Mouse (Mus musculus): ENCODE results near the gene Blzf1. TPM values are rescaled to one million over a fixed set of nuclear protein-coding genes. Genes with fewer than 3 reads are reported as not detected.

Blzf1 gene
- polyA plus RNA-seq, 1 experiment = 1.3 TPM

DNA sequence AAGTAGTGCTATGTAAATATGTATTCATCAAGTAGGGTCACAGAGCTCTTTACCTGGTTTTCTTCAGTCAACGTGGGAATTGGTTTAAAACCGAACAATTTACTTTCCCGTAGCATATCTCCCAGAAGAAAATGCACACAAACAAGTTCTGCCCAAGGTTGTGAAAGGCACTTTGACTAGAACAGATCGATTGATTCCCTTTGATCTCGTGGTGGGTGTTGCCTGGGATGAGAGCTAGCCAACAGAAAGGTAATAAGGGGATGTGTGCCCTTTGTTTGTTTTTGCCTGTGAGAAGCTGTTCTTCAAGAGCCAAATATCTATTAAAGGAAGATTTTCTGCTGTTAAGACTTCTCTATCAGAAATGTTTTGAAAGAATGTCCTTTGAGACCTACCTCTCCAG lies 54.7 kb downstream of the Blzf1 start:
- WGBS = 88% methylated on average over 5 of the region's 5 CpGs
- H3K4me3 ChIP-seq (ENCODE audit: extremely low read depth, insufficient read depth, insufficient read length) = no peak overlapping the region
- H3K27me3 ChIP-seq (ENCODE audit: control insufficient read depth, insufficient read depth, low read length) = no peaks in the 10 kb centered on the region
- TF ChIP-seq POLR2A (IDR thresholded peaks at IDR 0.05; ENCODE audit: low read depth, low read length) = no peak
- no peak for TF ChIP-seq CTCF (IDR thresholded peaks at IDR 0.05; ENCODE audit: extremely low read depth, insufficient read depth, insufficient read length, insufficient replicate concordance)
- no peaks in the 10 kb centered on the region; the same call in 1 of the 2 replicates for H3K36me3 ChIP-seq (ENCODE audit: control insufficient read depth, insufficient read depth, low read length)
- DNase-seq (ENCODE audit: low read depth in 1 of 2, low spot score in 2 of 2) = no peak
- H3K4me1 ChIP-seq (ENCODE audit: control insufficient read depth, insufficient read depth, insufficient read length) = peaks cover 3% of the 10 kb centered on the region; the same call in 1 of the 2 replicates
- no peak overlapping the region for H3K27ac ChIP-seq (ENCODE audit: insufficient read depth, low read length)

DNA sequence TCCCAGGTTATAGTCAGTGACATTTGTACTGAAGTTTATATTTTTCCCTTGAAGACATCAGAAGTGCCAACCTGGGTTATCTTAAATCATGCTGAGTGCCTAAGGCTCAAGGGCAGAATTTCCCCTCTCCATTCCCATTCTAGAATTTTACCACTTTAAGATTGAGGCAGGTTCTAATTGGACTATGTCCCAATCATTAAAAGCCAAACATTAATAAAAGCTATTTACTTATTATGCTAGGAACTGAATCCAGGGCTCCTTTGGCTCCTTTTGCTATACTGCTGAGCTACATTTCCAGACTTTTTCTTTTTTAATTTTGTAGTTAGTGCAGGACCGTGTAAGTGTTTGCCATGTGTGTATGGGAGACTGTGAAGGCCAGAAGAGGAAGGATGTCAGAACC lies 55.9 kb downstream of the Blzf1 start:
- Histone ChIP-seq H3K27ac (ENCODE audit: insufficient read depth, low read length) (no peak overlapping the region), H3K4me1 (ENCODE audit: control insufficient read depth, insufficient read depth, insufficient read length) (peaks cover 3% of the 10 kb centered on the region; the same call in 1 of the 2 replicates), H3K27me3 (ENCODE audit: control insufficient read depth, insufficient read depth, low read length) (no peaks in the 10 kb centered on the region), H3K4me3 (ENCODE audit: extremely low read depth, insufficient read depth, insufficient read length) (no peak overlapping the region), H3K36me3 (ENCODE audit: control insufficient read depth, insufficient read depth, low read length) (no peaks in the 10 kb centered on the region)
- TF ChIP-seq CTCF (IDR thresholded peaks at IDR 0.05; ENCODE audit: extremely low read depth, insufficient read depth, insufficient read length, insufficient replicate concordance) (no peak), POLR2A (IDR thresholded peaks at IDR 0.05; ENCODE audit: low read depth, low read length) (no peak)
- WGBS = 82% methylated on average over 1 of the region's 1 CpGs
- DNase-seq (ENCODE audit: low read depth in 1 of 2, low spot score in 2 of 2) = no peak

- Histone ChIP-seq H3K4me1 (ENCODE audit: control insufficient read depth, insufficient read depth, insufficient read length) (peaks cover 3% of the 10 kb centered on the region; the same call in 1 of the 2 replicates), H3K36me3 (ENCODE audit: control insufficient read depth, insufficient read depth, low read length) (no peaks in the 10 kb centered on the region), H3K27ac (ENCODE audit: insufficient read depth, low read length) (no peak overlapping the region), H3K4me3 (ENCODE audit: extremely low read depth, insufficient read depth, insufficient read length) (no peak overlapping the region), H3K27me3 (ENCODE audit: control insufficient read depth, insufficient read depth, low read length) (no peaks in the 10 kb centered on the region)
- DNase-seq (ENCODE audit: low read depth in 1 of 2, low spot score in 2 of 2) = no peak
- WGBS = 70% methylated on average over 8 of the region's 8 CpGs
- TF ChIP-seq CTCF (IDR thresholded peaks at IDR 0.05; ENCODE audit: extremely low read depth, insufficient read depth, insufficient read length, insufficient replicate concordance) (no peak), POLR2A (IDR thresholded peaks at IDR 0.05; ENCODE audit: low read depth, low read length) (no peak)
Measured at GRCm38 (mm10) chr1:164250391-164251150, 56.7 kb downstream of the Blzf1 start.

DNA sequence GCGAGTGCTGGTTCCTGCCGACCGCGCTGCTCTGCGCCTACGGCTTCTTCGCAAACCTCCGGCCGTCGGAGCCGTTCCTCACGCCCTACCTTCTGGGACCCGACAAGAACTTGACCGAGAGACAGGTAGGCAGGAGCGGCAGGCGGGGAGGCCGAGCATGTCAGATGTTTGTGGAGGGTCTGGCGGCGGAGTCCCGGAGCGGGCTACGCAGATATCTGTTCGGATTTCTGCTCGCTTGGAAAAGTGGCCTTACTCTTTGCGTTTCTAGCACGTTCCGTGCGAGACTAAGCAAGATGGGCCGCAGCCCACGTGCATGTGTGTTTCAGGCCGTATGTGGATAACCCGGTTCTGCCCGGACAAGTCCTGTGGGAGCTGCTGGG lies 58.0 kb downstream of the Blzf1 start:
- no peaks in the 10 kb centered on the region for H3K36me3 ChIP-seq (ENCODE audit: control insufficient read depth, insufficient read depth, low read length)
- H3K27ac ChIP-seq (ENCODE audit: insufficient read depth, low read length) = no peak overlapping the region; the same call in 1 of the 2 replicates
- TF ChIP-seq POLR2A (IDR thresholded peaks at IDR 0.05; ENCODE audit: low read depth, low read length) (no peak), CTCF (IDR thresholded peaks at IDR 0.05; ENCODE audit: extremely low read depth, insufficient read depth, insufficient read length, insufficient replicate concordance) (no peak)
- H3K4me3 ChIP-seq (ENCODE audit: extremely low read depth, insufficient read depth, insufficient read length) = peak overlapping the region; percentile 71
- H3K27me3 ChIP-seq (ENCODE audit: control insufficient read depth, insufficient read depth, low read length) = no peaks in the 10 kb centered on the region
- DNase-seq (ENCODE audit: low read depth in 1 of 2, low spot score in 2 of 2) = peak in 1 of 2 experiments; percentile 14
- WGBS = 2% methylated on average over 33 of the region's 33 CpGs
- peaks cover 3% of the 10 kb centered on the region; the same call in 1 of the 2 replicates for H3K4me1 ChIP-seq (ENCODE audit: control insufficient read depth, insufficient read depth, insufficient read length)

DNA sequence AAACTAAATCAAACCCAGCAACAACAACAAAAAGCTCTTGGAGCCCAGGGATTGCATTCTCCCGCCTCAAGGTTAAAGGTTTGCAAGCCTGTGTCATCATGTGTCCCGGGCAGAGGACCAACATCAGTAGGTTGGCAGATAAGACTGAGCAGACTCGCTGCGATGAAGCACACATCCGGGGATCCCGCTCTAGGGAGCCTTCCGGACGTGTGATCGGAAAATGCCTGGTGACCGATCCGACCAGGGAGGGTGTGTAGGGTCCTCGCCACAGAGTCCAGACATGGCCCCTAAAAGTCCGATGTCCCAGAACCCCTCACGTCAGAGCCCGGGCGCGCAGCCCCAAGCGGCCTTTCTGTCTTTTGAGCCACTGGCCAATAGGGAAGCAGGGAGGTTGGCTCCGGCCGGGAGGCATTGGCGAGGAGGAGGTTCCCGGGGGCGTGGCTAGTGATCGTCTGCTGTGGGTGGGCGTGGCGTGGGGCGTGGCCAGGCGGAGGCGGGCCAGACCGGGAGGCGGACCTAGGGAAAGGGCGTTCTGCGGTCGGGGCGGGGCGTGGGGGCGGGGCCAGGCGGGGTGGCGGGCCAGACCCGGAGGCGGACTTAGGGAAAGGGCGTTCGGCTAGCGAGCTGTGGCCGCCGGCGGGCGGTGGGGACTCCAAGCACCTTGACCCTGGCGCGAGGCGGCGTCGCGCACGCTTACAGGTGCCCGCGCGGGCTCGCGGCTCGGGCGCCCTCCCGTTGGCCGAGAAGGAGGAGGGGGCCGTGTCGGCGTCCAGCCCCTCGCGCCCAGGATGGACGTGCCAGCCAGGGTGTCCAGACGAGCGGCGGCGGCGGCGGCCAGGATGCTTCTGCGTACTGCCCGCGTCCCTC lies 58.6 kb downstream of the Blzf1 start, which contains the start of gene Slc19a2:
Slc19a2 (plus strand) TSS at position 582 of the 867 bp plus-strand sequence.
- no peak for TF ChIP-seq CTCF (IDR thresholded peaks at IDR 0.05; ENCODE audit: extremely low read depth, insufficient read depth, insufficient read length, insufficient replicate concordance)
- TF ChIP-seq POLR2A (IDR thresholded peaks at IDR 0.05; ENCODE audit: low read depth, low read length) = peak; percentile 83
- DNase-seq (ENCODE audit: low read depth in 1 of 2, low spot score in 2 of 2) = peak; percentile 90 to 97
- peak within 1 kb of the TSS; percentile 85 for H3K27ac ChIP-seq (ENCODE audit: insufficient read depth, low read length)
- WGBS = under 1% methylated on average over 75 of the region's 79 CpGs
- no peaks in the 10 kb centered on the region for H3K36me3 ChIP-seq (ENCODE audit: control insufficient read depth, insufficient read depth, low read length)
- H3K27me3 ChIP-seq (ENCODE audit: control insufficient read depth, insufficient read depth, low read length) = no peaks in the 10 kb centered on the region
- peaks cover 3% of the 10 kb centered on the region; the same call in 1 of the 2 replicates for H3K4me1 ChIP-seq (ENCODE audit: control insufficient read depth, insufficient read depth, insufficient read length)
- peak within 1 kb of the TSS; percentile 77 for H3K4me3 ChIP-seq (ENCODE audit: extremely low read depth, insufficient read depth, insufficient read length)

DNA sequence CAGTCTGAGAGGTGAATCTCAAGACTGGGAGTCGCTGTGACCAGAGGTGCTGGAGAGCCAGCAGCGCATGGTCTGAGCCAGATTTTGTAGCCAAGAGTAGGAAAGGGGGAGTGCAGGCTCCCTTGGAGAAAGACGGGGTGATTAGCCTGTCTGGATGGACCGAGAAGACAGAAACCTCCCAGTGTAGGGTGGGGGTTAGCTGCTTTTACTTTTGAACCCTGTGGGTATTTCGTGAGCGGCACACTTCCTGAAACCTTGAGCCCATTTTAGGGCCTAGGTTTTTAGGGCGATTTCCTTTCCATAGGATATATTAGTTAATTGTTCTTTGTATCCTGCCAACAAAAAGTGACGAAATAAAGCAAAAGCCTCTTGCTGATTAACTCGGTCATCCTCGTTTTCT lies 59.3 kb downstream of the Blzf1 start:
- H3K27ac ChIP-seq (ENCODE audit: insufficient read depth, low read length) = 0 out of 2 replicates have a peak overlapping the region, but pooled peaks have one; percentile 2
- peaks cover 3% of the 10 kb centered on the region; the same call in 1 of the 2 replicates for H3K4me1 ChIP-seq (ENCODE audit: control insufficient read depth, insufficient read depth, insufficient read length)
- 13% methylated on average over 10 of the region's 10 CpGs for WGBS
- DNase-seq (ENCODE audit: low read depth in 1 of 2, low spot score in 2 of 2) = no peak
- H3K27me3 ChIP-seq (ENCODE audit: control insufficient read depth, insufficient read depth, low read length) = no peaks in the 10 kb centered on the region
- no peak for TF ChIP-seq POLR2A (IDR thresholded peaks at IDR 0.05; ENCODE audit: low read depth, low read length)
- TF ChIP-seq CTCF (IDR thresholded peaks at IDR 0.05; ENCODE audit: extremely low read depth, insufficient read depth, insufficient read length, insufficient replicate concordance) = no peak
- H3K36me3 ChIP-seq (ENCODE audit: control insufficient read depth, insufficient read depth, low read length) = no peaks in the 10 kb centered on the region
- no peak overlapping the region for H3K4me3 ChIP-seq (ENCODE audit: extremely low read depth, insufficient read depth, insufficient read length)

Data from spleen, adult 2 months (tissue).